ENCODE assay signal across 13 mouse cellular contexts in genomic region chr14:75064520-75064919, GRCm38 (mm10). TPM values are rescaled to one million over a fixed set of nuclear protein-coding genes. Genes with fewer than 3 reads are reported as not detected.
DNase-seq lines count a peak whose midpoint lies in the region; ATAC-seq and TF ChIP-seq lines count a peak whose summit lies in the region.
"Had no signal": no experiment of that assay in that cellular context is flagged by ENCODE, and none has a peak within 500 bp of the region (broad histone marks: within the 10 kb centered on the region; RNA-seq: fewer than 3 reads in every experiment).

No protein-coding gene starts in this region.

- TF ChIP-seq CTCF in forebrain, postnatal 0 days (IDR thresholded peaks at IDR 0.05; ENCODE audit: low read depth), result no peak

- 85% methylated on average over 7 of the region's 7 CpGs for WGBS in hindbrain, embryonic 10.5 days
- 82% methylated on average over 7 of the region's 7 CpGs for WGBS in hindbrain, embryonic 16.5 days
- WGBS in forebrain, postnatal 0 days, result 89% methylated on average over 7 of the region's 7 CpGs

- H3K27ac ChIP-seq in hindbrain, embryonic 10.5 days, result no peak overlapping the region
- H3K27ac ChIP-seq in hindbrain, embryonic 16.5 days (ENCODE audit: low read depth, low read length), result no peak overlapping the region
- no peak overlapping the region for H3K27ac ChIP-seq in forebrain, postnatal 0 days (ENCODE audit: low read depth, low read length)
- H3K27ac ChIP-seq: heart, embryonic 15.5 days had no signal

- no peak overlapping the region for H3K9ac ChIP-seq in hindbrain, embryonic 16.5 days (ENCODE audit: low read depth, low read length)
- H3K9ac ChIP-seq in forebrain, postnatal 0 days, result no peak overlapping the region
- H3K9ac ChIP-seq: heart, embryonic 15.5 days; lung, embryonic 14.5 days had no signal

- ATAC-seq in hindbrain, embryonic 16.5 days, result no peak
- ATAC-seq in common myeloid progenitor, adult 5-6 weeks (replicated peaks; ENCODE audit: low read depth, poor library complexity, severe bottlenecking), result peak; percentile 39; the same call in 1 of the 2 replicates
- ATAC-seq in forebrain, postnatal 0 days, result no peak

- no peaks in the 10 kb centered on the region for H3K4me1 ChIP-seq in hindbrain, embryonic 10.5 days (replicated peaks)
- H3K4me1 ChIP-seq in hindbrain, embryonic 16.5 days (ENCODE audit: control insufficient read depth, insufficient read depth, low read depth, low read length), result no peaks in the 10 kb centered on the region
- no peaks in the 10 kb centered on the region for H3K4me1 ChIP-seq in forebrain, postnatal 0 days (ENCODE audit: insufficient read depth)

- peak; percentile 11 for DNase-seq in hindbrain, embryonic 10.5 days (ENCODE audit: low spot score)
- peak; percentile 30 for DNase-seq in lung, postnatal 10 days
- peak; percentile 57 for DNase-seq in splenic B cell, adult 2 months (ENCODE audit: low read depth, low spot score)
- no peak for DNase-seq in gastrocnemius, postnatal 4 days (ENCODE audit: low spot score in 2 of 2)
- DNase-seq in forebrain, postnatal 0 days, result no peak
- DNase-seq in cerebellum, postnatal 14 days, result no peak
- DNase-seq: adrenal gland, postnatal 10 days; kidney, adult 18-20 months; layer of hippocampus, postnatal 36 days; lung, embryonic 14.5 days had no signal

- no peak overlapping the region for H3K4me3 ChIP-seq in hindbrain, embryonic 10.5 days
- H3K4me3 ChIP-seq in hindbrain, embryonic 16.5 days (ENCODE audit: low read length), result no peak overlapping the region
- no peak overlapping the region for H3K4me3 ChIP-seq in forebrain, postnatal 0 days (ENCODE audit: low read depth, low read length)
- H3K4me3 ChIP-seq: heart, embryonic 15.5 days had no signal

- H3K4me2 ChIP-seq in hindbrain, embryonic 16.5 days (ENCODE audit: low read length), result no peak overlapping the region
- no peak overlapping the region for H3K4me2 ChIP-seq in forebrain, postnatal 0 days (ENCODE audit: low read depth)
- H3K4me2 ChIP-seq: heart, embryonic 15.5 days; lung, embryonic 14.5 days had no signal

- H3K27me3 ChIP-seq in hindbrain, embryonic 10.5 days (ENCODE audit: insufficient read depth, poor library complexity, severe bottlenecking), result no peaks in the 10 kb centered on the region
- H3K27me3 ChIP-seq in hindbrain, embryonic 16.5 days (replicated peaks; ENCODE audit: control insufficient read depth, insufficient read depth, low read length), result no peaks in the 10 kb centered on the region
- no peaks in the 10 kb centered on the region for H3K27me3 ChIP-seq in splenic B cell, adult 2 months (ENCODE audit: control insufficient read depth, insufficient read depth, low read length, poor library complexity, severe bottlenecking)
- no peaks in the 10 kb centered on the region for H3K27me3 ChIP-seq in forebrain, postnatal 0 days (ENCODE audit: insufficient read depth, low read length)
- H3K27me3 ChIP-seq: heart, embryonic 15.5 days had no signal

- no peaks in the 10 kb centered on the region for H3K36me3 ChIP-seq in hindbrain, embryonic 10.5 days
- no peaks in the 10 kb centered on the region for H3K36me3 ChIP-seq in hindbrain, embryonic 16.5 days (ENCODE audit: control insufficient read depth, insufficient read depth, low read length)
- no peaks in the 10 kb centered on the region; the same call in none of the 2 replicates for H3K36me3 ChIP-seq in splenic B cell, adult 2 months (ENCODE audit: control insufficient read depth, insufficient read depth, low read length, poor library complexity, severe bottlenecking)
- no peaks in the 10 kb centered on the region for H3K36me3 ChIP-seq in forebrain, postnatal 0 days (ENCODE audit: insufficient read depth)
- H3K36me3 ChIP-seq: heart, embryonic 15.5 days had no signal

- no peaks in the 10 kb centered on the region for H3K9me3 ChIP-seq in hindbrain, embryonic 10.5 days
- no peaks in the 10 kb centered on the region for H3K9me3 ChIP-seq in hindbrain, embryonic 16.5 days (ENCODE audit: control insufficient read depth, low read length)
- no peaks in the 10 kb centered on the region for H3K9me3 ChIP-seq in forebrain, postnatal 0 days (ENCODE audit: low read length)
- H3K9me3 ChIP-seq: heart, embryonic 15.5 days had no signal

RNA-seq across cellular contexts. Expression of gene Rubcnl, which starts 48.7 kb away (rescaled TPM):
- polyA plus RNA-seq in hindbrain, embryonic 10.5 days (2016; fragmentation: Nextera tagmentation; extraction: Ambion mirVana), result 0.13 and 0.29 TPM in 2 replicates
- polyA plus RNA-seq in hindbrain, embryonic 16.5 days (2015; fragmentation: Nextera tagmentation; extraction: Ambion mirVana), result 0.29 and 0.31 TPM in 2 replicates
- 3.8 and 4.0 TPM in 2 replicates for total RNA-seq in common myeloid progenitor, adult 5-6 weeks (2017)
- total RNA-seq in gastrocnemius, postnatal 4 days (2021), result under 1 TPM; 0.32 to 0.60 TPM
- 0.05 and 0.54 TPM in 2 replicates for total RNA-seq in forebrain, postnatal 0 days (2014; rRNA removed)
- 0.09 and 0.17 TPM in 2 replicates for polyA plus RNA-seq in forebrain, postnatal 0 days (2015; fragmentation: Nextera tagmentation; extraction: Ambion mirVana)

Comparison
In these comparisons a context has a peak if more than half of its experiments do, and no peak if none do; other contexts are left out.
1. DNase-seq: peak in hindbrain, embryonic 10.5 days (single experiment), lung, postnatal 10 days (single experiment) and splenic B cell, adult 2 months (single experiment); none in gastrocnemius, postnatal 4 days (0 of 2), forebrain, postnatal 0 days (single experiment) and cerebellum, postnatal 14 days (0 of 2).